8 mouse cellular contexts compared by ENCODE assay signal in the genomic region with DNA sequence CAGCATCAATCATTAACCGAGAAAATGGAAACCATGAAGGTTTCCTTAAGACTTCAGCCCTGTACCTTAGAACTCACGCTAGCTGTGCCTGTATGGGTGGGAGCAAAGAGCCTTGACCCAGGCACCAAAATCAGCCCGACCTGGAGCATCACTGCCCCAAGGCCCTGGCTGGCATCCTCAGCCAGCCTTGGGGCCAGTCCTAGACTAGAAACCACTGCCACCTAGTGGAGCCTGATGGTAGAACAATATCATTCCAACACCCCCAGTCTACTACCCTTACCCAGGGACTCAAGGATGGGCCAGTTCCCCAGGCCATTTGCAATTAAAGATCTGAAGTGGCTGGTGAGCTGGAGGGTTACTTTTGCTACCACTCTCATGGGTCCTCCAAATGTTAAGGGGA. TPM values are rescaled to one million over a fixed set of nuclear protein-coding genes. Genes with fewer than 3 reads are reported as not detected.
DNase-seq lines count a peak whose midpoint lies in the region; ATAC-seq and TF ChIP-seq lines count a peak whose summit lies in the region.

No protein-coding gene starts in this region.

- no peak for TF ChIP-seq EP300 in stomach, postnatal 0 days (optimal IDR thresholded peaks at IDR 0.05)

- no peak for ATAC-seq in intestine, embryonic 14.5 days (replicated peaks; ENCODE audit: low FRiP score, low TSS enrichment, low read depth)
- no peak for ATAC-seq in intestine, embryonic 16.5 days
- peak; percentile 97 for ATAC-seq in megakaryocyte progenitor cell, adult 5-6 weeks (replicated peaks; ENCODE audit: poor library complexity)
- ATAC-seq in stomach, postnatal 0 days (ENCODE audit: low FRiP score, low TSS enrichment), result 0 out of 2 replicates have a peak, but pooled peaks have one; percentile 29

- H3K9ac ChIP-seq in intestine, embryonic 14.5 days (ENCODE audit: low read length), result no peak overlapping the region
- H3K9ac ChIP-seq in intestine, embryonic 16.5 days (ENCODE audit: low read depth, low read length), result no peak overlapping the region
- no peak overlapping the region for H3K9ac ChIP-seq in stomach, postnatal 0 days (ENCODE audit: low read length)

- no peaks in the 10 kb centered on the region for H3K9me3 ChIP-seq in intestine, embryonic 14.5 days (ENCODE audit: control insufficient read depth, low read length)
- no peaks in the 10 kb centered on the region for H3K9me3 ChIP-seq in intestine, embryonic 16.5 days (ENCODE audit: control insufficient read depth, low read length)
- no peaks in the 10 kb centered on the region for H3K9me3 ChIP-seq in stomach, postnatal 0 days (ENCODE audit: control insufficient read depth, low read length)

- DNase-seq in intestine, embryonic 14.5 days (ENCODE audit: low spot score), result peak; percentile 70
- DNase-seq in ES-CJ7 (ENCODE audit: low read depth, low spot score), result peak; percentile 55
- DNase-seq in cerebellum, adult 11 months, result peak; percentile 46
- peak; percentile 34 to 47 for DNase-seq in frontal cortex, postnatal 36 days (ENCODE audit: low spot score in 2 of 2)
- DNase-seq in kidney, postnatal 10 days, result peak; percentile 72
- peak; percentile 48 for DNase-seq in stomach, postnatal 0 days (ENCODE audit: low spot score)

- no peaks in the 10 kb centered on the region for H3K27me3 ChIP-seq in intestine, embryonic 14.5 days (replicated peaks; ENCODE audit: control insufficient read depth, insufficient read depth, low read length)
- H3K27me3 ChIP-seq in intestine, embryonic 16.5 days (replicated peaks; ENCODE audit: control insufficient read depth, insufficient read depth, low read length), result no peaks in the 10 kb centered on the region
- no peaks in the 10 kb centered on the region for H3K27me3 ChIP-seq in stomach, postnatal 0 days (ENCODE audit: control insufficient read depth, insufficient read depth, low read length)

- H3K27ac ChIP-seq in intestine, embryonic 14.5 days (ENCODE audit: low read depth), result no peak overlapping the region
- H3K27ac ChIP-seq in intestine, embryonic 16.5 days (ENCODE audit: low read length), result no peak overlapping the region
- H3K27ac ChIP-seq in stomach, postnatal 0 days (replicated peaks), result no peak overlapping the region

- no peak overlapping the region for H3K4me3 ChIP-seq in intestine, embryonic 14.5 days (ENCODE audit: low read depth, low read length)
- no peak overlapping the region for H3K4me3 ChIP-seq in intestine, embryonic 16.5 days (ENCODE audit: low read length)
- H3K4me3 ChIP-seq in stomach, postnatal 0 days (ENCODE audit: low read depth, low read length), result no peak overlapping the region

- H3K4me1 ChIP-seq in intestine, embryonic 14.5 days (replicated peaks; ENCODE audit: control insufficient read depth, insufficient read depth, low read length), result no peaks in the 10 kb centered on the region
- no peaks in the 10 kb centered on the region for H3K4me1 ChIP-seq in intestine, embryonic 16.5 days (ENCODE audit: control insufficient read depth, insufficient read depth, low read length)
- H3K4me1 ChIP-seq in stomach, postnatal 0 days (replicated peaks; ENCODE audit: control insufficient read depth, insufficient read depth), result no peaks in the 10 kb centered on the region

- TF ChIP-seq CTCF in stomach, postnatal 0 days (IDR thresholded peaks at IDR 0.05; ENCODE audit: low read depth), result peak; percentile 77

- peaks cover 27% of the 10 kb centered on the region for H3K36me3 ChIP-seq in intestine, embryonic 14.5 days (ENCODE audit: control insufficient read depth, insufficient read depth, low read length)
- H3K36me3 ChIP-seq in intestine, embryonic 16.5 days (ENCODE audit: control insufficient read depth, insufficient read depth, low read length), result peaks cover 5% of the 10 kb centered on the region; the same call in 1 of the 2 replicates
- peaks cover 10% of the 10 kb centered on the region for H3K36me3 ChIP-seq in stomach, postnatal 0 days (ENCODE audit: control insufficient read depth, insufficient read depth, low read length)

- no peak overlapping the region for H3K4me2 ChIP-seq in intestine, embryonic 14.5 days (ENCODE audit: low read length)
- H3K4me2 ChIP-seq in intestine, embryonic 16.5 days (ENCODE audit: low read depth, low read length), result no peak overlapping the region
- H3K4me2 ChIP-seq in stomach, postnatal 0 days (replicated peaks; ENCODE audit: low read depth), result no peak overlapping the region

- 38% methylated on average over 3 of the region's 3 CpGs for WGBS in intestine, embryonic 14.5 days
- WGBS in intestine, embryonic 16.5 days, result 41% methylated on average over 3 of the region's 3 CpGs
- 39% methylated on average over 3 of the region's 3 CpGs for WGBS in stomach, postnatal 0 days

RNA-seq across cellular contexts. Expression of a gene that starts 5.7 kb away (rescaled TPM):
- 21.0 and 21.2 TPM in 2 replicates for polyA plus RNA-seq in intestine, embryonic 14.5 days (2014; fragmentation: Nextera tagmentation; extraction: Ambion mirVana)
- 20.0 and 21.2 TPM in 2 replicates for polyA plus RNA-seq in intestine, embryonic 16.5 days (2015; fragmentation: Nextera tagmentation; extraction: Ambion mirVana)
- total RNA-seq in megakaryocyte progenitor cell, adult 5-6 weeks (2015), result 15.8 and 20.6 TPM in 2 replicates
- total RNA-seq in megakaryocyte progenitor cell, adult 5-6 weeks (2017), result 23.1 and 24.2 TPM in 2 replicates
- 9.8 and 9.9 TPM in 2 replicates for polyA plus RNA-seq in stomach, postnatal 0 days (2015; fragmentation: Nextera tagmentation; extraction: Ambion mirVana)

RNA-seq across cellular contexts. Expression of a gene that starts 22.2 kb away (rescaled TPM):
- polyA plus RNA-seq in intestine, embryonic 14.5 days (2014; fragmentation: Nextera tagmentation; extraction: Ambion mirVana), result 0.12 and 0.15 TPM in 2 replicates
- polyA plus RNA-seq in intestine, embryonic 16.5 days (2015; fragmentation: Nextera tagmentation; extraction: Ambion mirVana), result 1.7 TPM in 2 replicates
- total RNA-seq in megakaryocyte progenitor cell, adult 5-6 weeks (2015), result not detected in 2 replicates
- not detected in 2 replicates for total RNA-seq in megakaryocyte progenitor cell, adult 5-6 weeks (2017)
- polyA plus RNA-seq in stomach, postnatal 0 days (2015; fragmentation: Nextera tagmentation; extraction: Ambion mirVana), result 3.0 and 3.1 TPM in 2 replicates

Comparison
In these comparisons a context has a peak if more than half of its experiments do, and no peak if none do; other contexts are left out.
1. ATAC-seq: peak in megakaryocyte progenitor cell, adult 5-6 weeks (single experiment) and stomach, postnatal 0 days (single experiment); none in intestine, embryonic 14.5 days (single experiment) and intestine, embryonic 16.5 days (single experiment).
2. Peak in every context shown above with its lines, with median percentiles within 50 percentile points of each other: DNase-seq.